Mouse (Mus musculus): ENCODE measurements around the gene Phf11c. TPM values are rescaled to one million over a fixed set of nuclear protein-coding genes. Genes with fewer than 3 reads are reported as not detected.
"Not testable (repeated sequence)": the region's sequence is repeated elsewhere in the genome, so short reads cannot be mapped to it uniquely, and the experiment has no call there.

Gene Phf11c
- polyA plus RNA-seq, 1 experiment, result 0.75 TPM

- TF ChIP-seq POLR2A (IDR thresholded peaks at IDR 0.05; ENCODE audit: control insufficient read depth, low read depth, low read length), result no peak
- no peak for TF ChIP-seq CTCF (IDR thresholded peaks at IDR 0.05; ENCODE audit: control insufficient read depth, insufficient read depth, insufficient replicate concordance, low read depth, low read length)
- no peaks in the 10 kb centered on the region for H3K36me3 ChIP-seq (ENCODE audit: control insufficient read depth, insufficient read depth, low read length)
- H3K4me3 ChIP-seq (ENCODE audit: control insufficient read depth, low read depth, low read length), result peak overlapping the region; percentile 17; the same call in 1 of the 2 replicates
- H3K27ac ChIP-seq (ENCODE audit: control insufficient read depth, insufficient read depth, low read depth, low read length), result no peak overlapping the region
- no peaks in the 10 kb centered on the region; the same call in 1 of the 2 replicates for H3K4me1 ChIP-seq (ENCODE audit: control insufficient read depth, insufficient read depth, low read length)
- no peaks in the 10 kb centered on the region for H3K27me3 ChIP-seq (ENCODE audit: control insufficient read depth, insufficient read depth, low read length)
Measured at GRCm38 (mm10) chr14:59370348-59371068, 24.7 kb downstream of the Phf11c start.

GRCm38 (mm10) chr14:59366386-59367105 is 28.6 kb downstream of the Phf11c start:
- Histone ChIP-seq H3K4me3 (ENCODE audit: control insufficient read depth, low read depth, low read length) (no peak overlapping the region), H3K27me3 (ENCODE audit: control insufficient read depth, insufficient read depth, low read length) (no peaks in the 10 kb centered on the region), H3K27ac (ENCODE audit: control insufficient read depth, insufficient read depth, low read depth, low read length) (no peak overlapping the region), H3K4me1 (ENCODE audit: control insufficient read depth, insufficient read depth, low read length) (no peaks in the 10 kb centered on the region; the same call in 1 of the 2 replicates), H3K36me3 (ENCODE audit: control insufficient read depth, insufficient read depth, low read length) (no peaks in the 10 kb centered on the region)
- TF ChIP-seq CTCF (IDR thresholded peaks at IDR 0.05; ENCODE audit: control insufficient read depth, insufficient read depth, insufficient replicate concordance, low read depth, low read length), result no peak
- no peak for TF ChIP-seq POLR2A (IDR thresholded peaks at IDR 0.05; ENCODE audit: control insufficient read depth, low read depth, low read length)

GRCm38 (mm10) chr14:59365244-59365644 is 29.9 kb downstream of the Phf11c start, which contains the start of gene Phf11d:
Phf11d (minus strand) TSS chr14:59365470.
- TF ChIP-seq POLR2A (IDR thresholded peaks at IDR 0.05; ENCODE audit: control insufficient read depth, low read depth, low read length) (no peak), CTCF (IDR thresholded peaks at IDR 0.05; ENCODE audit: control insufficient read depth, insufficient read depth, insufficient replicate concordance, low read depth, low read length) (no peak)
- H3K27ac ChIP-seq (ENCODE audit: control insufficient read depth, insufficient read depth, low read depth, low read length), result peak within 1 kb of the TSS; percentile 32; the same call in 1 of the 2 replicates
- H3K4me3 ChIP-seq (ENCODE audit: control insufficient read depth, low read depth, low read length), result no peak within 1 kb of the TSS
- no peaks in the 10 kb centered on the region for H3K4me1 ChIP-seq (ENCODE audit: control insufficient read depth, insufficient read depth, low read length)
- H3K36me3 ChIP-seq (ENCODE audit: control insufficient read depth, insufficient read depth, low read length), result no peaks in the 10 kb centered on the region
- H3K27me3 ChIP-seq (ENCODE audit: control insufficient read depth, insufficient read depth, low read length), result no peaks in the 10 kb centered on the region

- H3K4me3 ChIP-seq (ENCODE audit: control insufficient read depth, low read depth, low read length); H3K27ac ChIP-seq (ENCODE audit: control insufficient read depth, insufficient read depth, low read depth, low read length); H3K4me1 ChIP-seq (ENCODE audit: control insufficient read depth, insufficient read depth, low read length); H3K27me3 ChIP-seq (ENCODE audit: control insufficient read depth, insufficient read depth, low read length); H3K36me3 ChIP-seq (ENCODE audit: control insufficient read depth, insufficient read depth, low read length): not testable (repeated sequence)
Measured at GRCm38 (mm10) chr14:59341189-59341588, 54.0 kb downstream of the Phf11c start, which contains the start of gene Phf11b. Phf11b (minus strand) TSS chr14:59341351.

- TF ChIP-seq CTCF (IDR thresholded peaks at IDR 0.05; ENCODE audit: control insufficient read depth, insufficient read depth, insufficient replicate concordance, low read depth, low read length) (no peak), POLR2A (IDR thresholded peaks at IDR 0.05; ENCODE audit: control insufficient read depth, low read depth, low read length) (no peak)
- H3K27ac ChIP-seq (ENCODE audit: control insufficient read depth, insufficient read depth, low read depth, low read length), result no peak overlapping the region
- no peaks in the 10 kb centered on the region for H3K36me3 ChIP-seq (ENCODE audit: control insufficient read depth, insufficient read depth, low read length)
- H3K4me1 ChIP-seq (ENCODE audit: control insufficient read depth, insufficient read depth, low read length), result no peaks in the 10 kb centered on the region
- no peaks in the 10 kb centered on the region for H3K27me3 ChIP-seq (ENCODE audit: control insufficient read depth, insufficient read depth, low read length)
- no peak overlapping the region for H3K4me3 ChIP-seq (ENCODE audit: control insufficient read depth, low read depth, low read length)
Measured at GRCm38 (mm10) chr14:59339541-59339940, 55.6 kb downstream of the Phf11c start.

GRCm38 (mm10) chr14:59336056-59336455 is 59.1 kb downstream of the Phf11c start:
- H3K27me3 ChIP-seq (ENCODE audit: control insufficient read depth, insufficient read depth, low read length); H3K27ac ChIP-seq (ENCODE audit: control insufficient read depth, insufficient read depth, low read depth, low read length); H3K4me1 ChIP-seq (ENCODE audit: control insufficient read depth, insufficient read depth, low read length); H3K4me3 ChIP-seq (ENCODE audit: control insufficient read depth, low read depth, low read length); H3K36me3 ChIP-seq (ENCODE audit: control insufficient read depth, insufficient read depth, low read length): not testable (repeated sequence)

Other genes starting within 250 kb of the Phf11c start
- 613 and 779 TPM in 2 replicates for gene Gm5142, start 216.6 kb downstream of the Phf11c start, polyA plus RNA-seq (2012; rRNA removed)
- gene Rcbtb1, start 194.2 kb downstream of the Phf11c start, polyA plus RNA-seq (2012; rRNA removed), result 4.9 and 5.6 TPM in 2 replicates
- not detected in 2 replicates for gene Gm6904, start 135.2 kb downstream of the Phf11c start, polyA plus RNA-seq (2012; rRNA removed)
- gene Phf11a, start 97.9 kb downstream of the Phf11c start, polyA plus RNA-seq (2012; rRNA removed), result 0.07 and 0.14 TPM in 2 replicates
- not detected in 2 replicates for gene Phf11b, start 54.0 kb downstream of the Phf11c start, polyA plus RNA-seq (2012; rRNA removed)
- 0.84 and 0.88 TPM in 2 replicates for gene Phf11d, start 29.9 kb downstream of the Phf11c start, polyA plus RNA-seq (2012; rRNA removed)
- 4.5 and 5.6 TPM in 2 replicates for gene Setdb2, start 45.5 kb upstream of the Phf11c start, polyA plus RNA-seq (2012; rRNA removed)
- 26.6 and 34.7 TPM in 2 replicates for gene Cab39l, start 45.6 kb upstream of the Phf11c start, polyA plus RNA-seq (2012; rRNA removed)
- 5.8 and 8.7 TPM in 2 replicates for gene Cdadc1, start 202.6 kb upstream of the Phf11c start, polyA plus RNA-seq (2012; rRNA removed)
- 1.9 and 2.0 TPM in 2 replicates for gene Shisa2, start 229.9 kb upstream of the Phf11c start, polyA plus RNA-seq (2012; rRNA removed)

Measured in testis, adult 2 months (tissue).